Mouse (Mus musculus) kidney, adult 8-10 months (tissue): Measurements from ENCODE around the gene Hist1h2af.
"Not testable (repeated sequence)": the region's sequence is repeated elsewhere in the genome, so short reads cannot be mapped to it uniquely, and the experiment has no call there.

Experiments
- DNase-seq, 2 experiments: peaks; one replicate each; pipeline ENCODE4 v3.0.0; 2022

Hist1h2af gene

DNA sequence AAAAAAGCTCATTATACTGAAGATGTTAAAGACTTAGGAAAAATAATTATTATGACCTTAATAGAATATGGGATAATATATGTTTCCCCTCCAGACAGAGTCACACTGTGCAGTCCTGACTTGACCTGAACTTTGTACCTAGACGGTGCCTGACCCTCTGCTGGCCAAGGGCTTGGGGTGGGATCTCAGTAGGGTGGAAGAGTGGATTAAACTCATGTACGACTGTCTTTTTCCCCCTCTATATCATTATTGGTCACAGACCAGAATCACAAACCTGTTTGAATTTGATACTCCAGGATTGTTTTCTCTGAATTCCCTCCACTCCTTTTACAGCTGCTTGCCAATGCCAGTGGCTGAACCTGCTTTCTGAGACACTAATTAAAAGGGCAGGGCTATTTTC is 27.0 kb downstream of the Hist1h2af start:
- DNase-seq, result not testable (repeated sequence)

DNA sequence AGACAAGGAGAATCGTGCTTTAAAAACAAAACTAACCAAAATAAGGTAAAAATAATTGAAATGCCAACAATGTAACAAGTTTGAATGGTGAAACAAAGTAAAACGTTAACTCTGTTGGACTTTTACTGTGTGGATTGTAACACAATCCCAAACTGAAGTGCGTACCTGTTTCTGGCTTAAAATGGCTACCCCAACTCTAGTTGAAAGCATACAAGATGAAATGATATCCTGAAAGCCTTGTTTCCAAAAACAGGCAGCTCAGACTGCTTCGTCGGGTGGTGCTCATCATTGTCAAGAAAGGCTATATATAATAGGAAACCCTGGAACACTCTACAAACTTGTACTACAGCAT is 27.8 kb downstream of the Hist1h2af start:
- DNase-seq, result not testable (repeated sequence)

DNA sequence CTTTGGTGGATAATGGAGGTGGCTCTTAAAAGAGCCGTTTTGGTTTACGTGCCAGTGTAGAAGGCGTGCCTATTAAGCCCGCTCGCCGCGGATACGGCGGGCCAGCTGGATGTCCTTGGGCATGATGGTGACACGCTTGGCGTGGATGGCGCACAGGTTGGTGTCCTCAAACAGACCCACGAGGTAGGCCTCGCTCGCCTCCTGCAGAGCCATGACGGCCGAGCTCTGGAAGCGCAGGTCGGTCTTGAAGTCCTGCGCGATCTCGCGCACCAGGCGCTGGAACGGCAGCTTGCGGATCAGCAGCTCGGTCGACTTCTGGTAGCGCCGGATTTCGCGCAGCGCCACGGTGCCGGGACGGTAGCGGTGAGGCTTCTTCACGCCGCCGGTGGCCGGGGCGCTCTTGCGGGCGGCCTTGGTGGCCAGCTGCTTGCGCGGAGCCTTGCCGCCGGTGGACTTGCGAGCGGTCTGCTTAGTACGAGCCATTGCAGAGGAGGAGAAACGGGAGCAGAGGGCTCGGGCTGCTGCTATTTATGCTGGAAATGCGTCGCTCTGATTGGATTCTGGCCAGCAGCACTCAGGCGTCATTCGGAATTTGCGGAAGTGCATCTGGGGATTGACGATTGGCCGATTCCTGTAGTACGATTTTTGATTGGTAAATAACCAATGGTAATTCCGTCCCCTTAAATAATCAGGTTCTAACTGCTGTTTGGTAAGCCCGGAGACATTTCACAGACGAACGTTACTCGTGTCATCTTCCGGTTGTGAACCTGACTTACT is 28.4 kb downstream of the Hist1h2af start, which contains the start of gene Hist1h3e:
TSS of gene Hist1h3e (minus strand) at position 487 of the 777 bp plus-strand sequence.
- peak; percentile 86 to 89 for DNase-seq

DNA sequence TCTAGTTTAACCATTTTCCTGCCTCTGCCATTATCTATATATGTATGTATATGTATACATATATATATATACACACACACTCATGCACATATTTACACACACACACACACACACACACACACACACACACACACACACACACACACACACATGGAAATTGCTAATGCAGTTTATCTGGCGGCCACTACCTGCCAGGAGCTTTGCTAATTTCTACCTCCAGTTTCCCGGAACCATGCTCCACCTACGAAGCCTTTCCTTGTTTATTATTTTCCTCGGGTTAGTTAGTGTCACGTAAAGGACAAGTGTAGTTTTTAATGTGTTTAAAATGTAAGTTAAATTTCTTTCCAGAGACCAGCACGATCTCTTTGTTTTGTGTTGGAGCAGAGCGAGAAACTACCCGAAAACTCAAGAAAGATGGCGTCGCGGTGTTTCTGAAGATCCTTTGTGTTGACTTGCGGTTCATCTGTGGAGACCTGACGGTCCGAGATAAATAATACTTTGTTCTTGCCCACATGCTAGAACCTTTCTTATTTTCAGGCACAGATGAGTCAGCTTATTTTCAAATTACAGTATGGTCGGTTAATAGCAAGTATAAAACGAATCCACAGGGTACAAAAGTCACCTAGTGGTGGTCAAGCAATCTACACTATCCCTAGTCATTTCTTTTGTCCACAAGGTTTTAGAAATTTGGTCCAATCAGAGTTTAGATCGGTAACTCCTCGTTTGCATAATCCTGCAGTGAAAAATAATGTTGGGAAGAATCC is 29.2 kb downstream of the Hist1h2af start:
- DNase-seq, result peak in 1 of 2 experiments; percentile 33

DNA sequence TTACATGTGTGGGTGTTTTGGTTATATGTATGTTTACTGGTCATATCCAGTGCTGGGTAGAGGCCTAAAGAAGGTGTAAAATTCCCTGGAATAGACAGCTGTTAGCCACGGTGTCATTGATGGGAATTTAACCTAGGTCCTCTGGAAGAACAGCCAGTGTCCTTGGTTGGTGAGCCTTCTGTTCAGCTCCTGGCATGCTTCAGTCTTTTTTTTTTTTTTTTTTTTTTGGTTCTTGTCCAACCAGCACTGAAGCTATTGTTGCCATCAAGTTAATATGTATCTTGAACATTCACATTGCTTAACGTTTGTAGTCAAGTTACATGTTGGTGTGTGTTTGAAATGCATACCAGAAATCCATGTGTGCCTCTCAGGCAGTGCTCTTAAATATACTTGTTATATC is 30.8 kb downstream of the Hist1h2af start:
- no peak for DNase-seq

DNA sequence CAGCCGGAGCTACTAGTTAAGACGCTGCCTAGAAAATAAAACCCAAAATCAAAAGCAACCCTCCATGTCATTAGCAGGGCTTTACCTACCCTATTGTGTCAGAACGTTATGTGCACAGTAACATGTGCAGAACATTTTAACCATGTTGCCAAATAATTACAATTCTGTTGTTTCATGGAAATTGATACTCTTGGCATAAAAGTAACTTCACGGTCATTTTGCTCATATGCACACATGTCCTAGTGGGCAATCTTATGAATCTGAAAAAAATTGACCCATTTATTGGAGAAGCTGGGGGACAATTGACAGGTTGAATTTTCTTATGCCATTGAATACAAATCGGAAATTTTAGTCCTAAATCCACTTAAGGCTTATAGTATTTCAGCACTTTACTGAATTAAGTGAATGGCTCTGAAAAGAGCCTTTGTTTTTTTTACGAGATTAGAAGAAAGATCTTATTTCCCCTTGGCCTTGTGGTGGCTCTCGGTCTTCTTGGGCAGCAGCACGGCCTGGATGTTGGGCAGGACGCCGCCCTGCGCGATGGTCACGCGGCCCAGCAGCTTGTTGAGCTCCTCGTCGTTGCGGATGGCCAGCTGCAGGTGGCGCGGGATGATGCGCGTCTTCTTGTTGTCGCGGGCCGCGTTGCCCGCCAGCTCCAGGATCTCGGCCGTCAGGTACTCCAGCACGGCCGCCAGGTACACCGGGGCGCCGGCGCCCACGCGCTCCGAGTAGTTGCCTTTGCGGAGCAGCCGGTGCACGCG is 36.7 kb downstream of the Hist1h2af start:
- not testable (repeated sequence) for DNase-seq

DNA sequence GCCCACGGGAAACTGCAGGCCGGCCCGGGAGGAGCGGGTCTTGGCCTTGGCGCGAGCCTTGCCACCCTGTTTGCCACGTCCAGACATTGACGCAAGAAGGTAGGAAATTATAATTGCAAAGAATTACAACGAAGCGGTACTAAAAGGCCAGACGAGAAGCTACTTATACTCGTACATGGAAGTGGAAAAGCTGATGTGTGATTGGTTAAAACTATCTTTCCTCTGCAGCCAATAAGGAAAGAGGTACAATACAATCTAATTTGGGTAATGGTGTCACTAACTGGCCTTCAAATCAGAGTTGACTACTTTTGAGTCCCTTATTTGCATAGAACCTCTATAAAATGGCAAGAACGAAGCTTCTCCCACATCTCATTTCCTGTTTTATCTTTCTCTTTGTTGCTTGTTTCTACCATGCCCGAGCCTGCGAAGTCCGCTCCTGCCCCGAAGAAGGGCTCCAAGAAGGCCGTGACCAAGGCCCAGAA is 37.4 kb downstream of the Hist1h2af start, which contains the start of the genes Hist1h2ae and Hist1h2bg:
TSS of gene Hist1h2ae (minus strand) at position 199 of the 482 bp plus-strand sequence.
TSS of gene Hist1h2bg (plus strand) at position 375 of the 482 bp plus-strand sequence.
- DNase-seq, result peak; percentile 26 to 75

DNA sequence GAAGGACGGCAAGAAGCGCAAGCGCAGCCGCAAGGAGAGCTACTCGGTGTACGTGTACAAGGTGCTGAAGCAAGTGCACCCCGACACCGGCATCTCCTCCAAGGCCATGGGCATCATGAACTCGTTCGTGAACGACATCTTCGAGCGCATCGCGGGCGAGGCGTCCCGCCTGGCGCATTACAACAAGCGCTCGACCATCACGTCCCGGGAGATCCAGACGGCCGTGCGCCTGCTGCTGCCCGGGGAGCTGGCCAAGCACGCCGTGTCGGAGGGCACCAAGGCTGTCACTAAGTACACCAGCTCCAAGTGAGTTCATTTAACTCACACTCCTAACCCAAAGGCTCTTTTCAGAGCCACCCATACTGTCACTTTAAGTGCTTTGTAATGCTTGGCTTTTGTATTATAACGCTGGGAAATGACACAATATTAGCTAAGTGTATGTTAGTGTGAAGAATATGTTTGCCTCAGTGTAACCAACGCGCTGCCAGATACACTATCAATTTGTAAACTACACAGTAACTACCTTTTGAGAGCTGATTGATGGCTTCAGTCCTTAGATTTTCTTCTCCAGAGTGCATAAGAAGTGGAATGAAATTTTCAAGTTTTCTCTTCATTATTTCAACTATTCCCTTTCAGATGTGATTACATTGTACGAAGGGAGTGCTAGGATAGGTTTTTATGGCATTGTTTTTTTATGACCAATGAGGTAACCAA is 38.0 kb downstream of the Hist1h2af start:
- DNase-seq, result not testable (repeated sequence)

DNA sequence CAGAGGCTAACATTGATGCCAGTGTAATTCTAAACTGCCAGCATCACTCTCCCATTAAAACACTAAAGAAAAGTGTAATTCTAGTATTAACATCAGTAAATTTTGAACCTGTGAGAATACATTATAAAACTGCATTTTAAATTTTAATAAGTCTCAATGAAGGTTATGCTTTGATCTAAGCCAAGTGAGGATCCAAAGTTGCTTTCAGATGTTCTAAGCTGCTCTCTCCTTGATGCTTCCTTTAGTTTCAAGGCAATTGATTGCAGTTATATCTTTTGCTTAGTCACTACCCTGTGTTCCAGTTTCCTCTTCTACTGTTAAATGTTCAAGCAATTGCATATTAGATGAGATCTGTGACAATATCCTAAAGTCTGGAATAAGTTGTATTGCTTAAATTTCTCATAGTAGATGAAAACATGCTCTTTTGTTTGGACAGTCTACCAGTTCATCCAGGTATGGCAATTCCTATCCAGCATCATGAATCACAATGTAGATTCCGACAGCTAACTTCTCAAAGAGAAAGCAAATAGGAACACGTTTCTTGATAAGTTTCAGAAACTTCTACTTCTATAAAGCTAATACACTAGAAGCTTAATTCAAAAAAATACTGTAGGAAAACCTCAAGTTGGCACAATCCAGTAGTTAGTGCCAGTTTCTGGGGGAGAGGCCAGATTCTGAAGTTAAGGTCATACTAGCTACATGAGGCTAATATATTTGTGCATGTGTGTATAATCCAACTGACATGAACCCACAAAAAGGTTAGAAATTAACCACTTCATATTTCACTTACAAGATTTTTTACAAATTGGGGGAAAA is 38.7 kb downstream of the Hist1h2af start:
- DNase-seq, result no peak

DNA sequence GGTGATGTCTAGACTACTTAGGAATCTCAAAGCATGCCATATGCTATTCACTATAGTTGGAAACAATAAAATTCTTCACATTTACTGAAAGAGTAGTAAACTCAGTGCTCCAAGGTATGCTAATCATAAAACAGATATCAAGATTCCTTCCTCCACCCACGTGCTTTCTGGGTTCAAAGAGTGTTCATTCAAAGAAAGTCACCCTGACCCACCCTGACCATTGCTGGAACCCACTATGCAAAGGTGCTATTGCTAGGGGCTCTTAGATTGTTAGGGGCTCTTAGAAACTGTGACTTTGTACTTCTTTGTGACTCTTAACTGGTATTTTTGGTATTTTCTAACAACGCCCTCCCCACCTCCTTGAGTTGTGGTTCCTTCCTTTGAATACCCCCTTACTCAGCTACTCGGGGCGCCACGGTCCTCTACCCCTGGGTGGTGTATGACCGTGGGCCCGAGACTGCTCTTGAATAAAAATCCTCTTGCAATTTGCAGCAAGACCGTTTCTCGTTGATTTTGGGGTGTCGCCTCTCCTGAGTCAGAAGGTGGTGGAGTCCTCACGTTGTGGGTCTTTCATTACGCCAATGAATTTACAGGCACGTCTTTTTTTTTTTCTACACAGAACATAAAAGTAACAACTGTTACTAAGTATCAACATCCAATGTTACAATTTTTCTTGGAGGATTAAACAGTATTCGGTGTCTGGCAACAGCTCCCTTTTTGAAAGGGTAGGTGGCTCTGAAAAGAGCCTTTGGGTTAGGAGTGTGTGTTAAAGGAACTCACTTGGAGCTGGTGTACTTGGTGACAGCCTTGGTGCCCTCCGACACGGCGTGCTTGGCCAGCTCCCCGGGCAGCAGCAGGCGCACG is 39.6 kb downstream of the Hist1h2af start:
- DNase-seq, result not testable (repeated sequence)

DNA sequence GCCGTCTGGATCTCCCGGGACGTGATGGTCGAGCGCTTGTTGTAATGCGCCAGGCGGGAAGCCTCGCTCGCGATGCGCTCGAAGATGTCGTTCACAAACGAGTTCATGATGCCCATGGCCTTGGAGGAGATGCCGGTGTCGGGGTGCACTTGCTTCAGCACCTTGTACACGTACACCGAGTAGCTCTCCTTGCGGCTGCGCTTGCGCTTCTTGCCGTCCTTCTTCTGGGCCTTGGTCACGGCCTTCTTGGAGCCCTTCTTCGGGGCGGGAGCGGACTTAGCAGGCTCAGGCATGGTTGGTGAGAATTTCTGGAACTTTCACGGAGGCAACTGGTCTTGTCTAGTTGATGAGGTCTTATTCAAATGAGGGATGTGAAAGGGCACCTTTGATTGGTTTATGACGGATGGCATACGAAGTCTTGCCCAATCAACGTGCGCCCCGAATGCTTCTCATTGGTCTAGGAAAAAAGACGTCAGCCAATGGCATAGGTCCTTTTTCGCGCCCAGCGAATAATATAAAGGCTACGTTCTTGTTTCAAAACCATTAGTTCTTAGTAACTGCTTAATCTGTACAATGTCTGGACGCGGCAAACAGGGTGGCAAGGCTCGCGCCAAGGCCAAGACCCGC is 40.3 kb downstream of the Hist1h2af start, which contains the start of the genes Hist1h2bf and Hist1h2ad:
TSS of gene Hist1h2bf (minus strand) at position 299 of the 627 bp plus-strand sequence.
TSS of gene Hist1h2ad (plus strand) at position 484 of the 627 bp plus-strand sequence.
- peak; percentile 68 to 71 for DNase-seq

DNA sequence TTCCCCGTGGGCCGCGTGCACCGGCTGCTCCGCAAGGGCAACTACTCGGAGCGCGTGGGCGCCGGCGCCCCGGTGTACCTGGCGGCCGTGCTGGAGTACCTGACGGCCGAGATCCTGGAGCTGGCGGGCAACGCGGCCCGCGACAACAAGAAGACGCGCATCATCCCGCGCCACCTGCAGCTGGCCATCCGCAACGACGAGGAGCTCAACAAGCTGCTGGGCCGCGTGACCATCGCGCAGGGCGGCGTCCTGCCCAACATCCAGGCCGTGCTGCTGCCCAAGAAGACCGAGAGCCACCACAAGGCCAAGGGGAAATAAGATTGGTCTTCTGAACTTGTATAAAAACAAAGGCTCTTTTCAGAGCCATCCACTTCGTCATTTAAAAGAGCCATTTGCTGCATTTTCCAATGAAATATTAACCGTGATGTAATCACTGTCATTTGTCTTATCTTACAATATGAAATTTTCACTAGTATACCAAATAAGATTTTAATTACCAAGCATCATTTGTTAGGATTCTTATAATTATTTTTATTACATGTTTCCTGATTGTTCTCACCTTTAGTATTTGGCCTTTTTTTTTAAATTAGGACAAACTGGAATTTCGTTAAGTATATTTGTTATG is 41.0 kb downstream of the Hist1h2af start:
- DNase-seq, result not testable (repeated sequence)

DNA sequence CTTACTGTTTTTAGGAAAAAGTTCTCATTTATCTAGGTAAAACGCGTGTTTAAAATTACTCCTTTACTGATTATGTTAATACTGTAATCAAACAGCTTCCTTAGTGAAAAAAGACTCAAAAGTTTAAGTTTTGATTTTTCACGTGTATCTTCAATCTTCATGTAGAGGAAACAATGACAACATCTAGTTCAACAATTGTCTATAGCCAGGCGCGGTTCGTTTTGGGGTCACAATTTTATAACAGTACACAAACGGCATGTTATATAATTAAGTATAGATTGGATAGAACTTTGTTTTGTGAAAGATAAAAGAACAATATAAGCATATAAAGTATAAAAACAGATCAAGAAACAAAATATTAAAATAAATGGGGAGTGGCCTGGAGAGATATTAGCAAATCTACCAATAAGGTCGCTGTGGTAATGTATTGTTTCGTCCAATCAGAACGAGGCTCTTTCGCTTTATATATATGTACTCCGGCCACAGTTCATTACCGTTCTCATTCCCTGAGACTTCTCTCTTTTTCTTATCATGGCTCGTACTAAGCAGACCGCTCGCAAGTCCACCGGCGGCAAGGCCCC is 41.7 kb downstream of the Hist1h2af start, which contains the start of gene Hist1h3d:
TSS of gene Hist1h3d (plus strand) at position 493 of the 581 bp plus-strand sequence.
- no peak for DNase-seq

DNA sequence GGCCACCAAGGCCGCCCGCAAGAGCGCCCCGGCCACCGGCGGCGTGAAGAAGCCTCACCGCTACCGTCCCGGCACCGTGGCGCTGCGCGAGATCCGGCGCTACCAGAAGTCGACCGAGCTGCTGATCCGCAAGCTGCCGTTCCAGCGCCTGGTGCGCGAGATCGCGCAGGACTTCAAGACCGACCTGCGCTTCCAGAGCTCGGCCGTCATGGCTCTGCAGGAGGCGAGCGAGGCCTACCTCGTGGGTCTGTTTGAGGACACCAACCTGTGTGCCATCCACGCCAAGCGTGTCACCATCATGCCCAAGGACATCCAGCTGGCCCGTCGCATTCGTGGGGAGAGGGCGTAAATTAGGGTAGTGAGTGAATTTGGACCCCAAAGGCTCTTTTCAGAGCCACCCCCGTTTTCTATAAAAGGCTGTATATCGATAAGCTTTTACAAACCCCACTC is 42.2 kb downstream of the Hist1h2af start:
- DNase-seq, result not testable (repeated sequence)

DNA sequence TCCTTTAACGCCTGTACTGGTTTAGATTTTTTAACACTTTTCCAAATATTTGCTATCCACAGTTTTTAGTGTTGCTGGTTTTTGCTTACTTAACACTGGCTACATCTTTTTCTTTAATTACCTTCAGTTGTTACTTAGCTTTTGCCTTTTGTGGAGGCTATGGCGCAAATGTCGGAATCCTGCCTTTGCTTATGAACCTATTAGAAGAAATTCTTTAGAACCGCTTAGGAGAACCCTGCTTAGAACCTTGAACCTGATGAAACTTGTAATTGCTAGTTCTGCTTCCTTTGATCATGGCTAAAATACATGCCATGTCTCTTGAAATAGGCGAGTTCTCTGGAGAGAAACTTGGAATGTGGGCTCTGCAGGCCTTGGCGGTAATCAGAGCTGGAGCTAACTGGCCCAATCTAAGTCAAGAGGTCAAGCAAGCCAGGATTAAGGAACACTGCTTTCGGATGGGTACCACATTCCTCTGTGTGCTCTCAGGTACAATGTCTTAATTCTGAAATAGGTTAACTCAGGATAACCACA is 42.7 kb downstream of the Hist1h2af start:
- no peak for DNase-seq

DNA sequence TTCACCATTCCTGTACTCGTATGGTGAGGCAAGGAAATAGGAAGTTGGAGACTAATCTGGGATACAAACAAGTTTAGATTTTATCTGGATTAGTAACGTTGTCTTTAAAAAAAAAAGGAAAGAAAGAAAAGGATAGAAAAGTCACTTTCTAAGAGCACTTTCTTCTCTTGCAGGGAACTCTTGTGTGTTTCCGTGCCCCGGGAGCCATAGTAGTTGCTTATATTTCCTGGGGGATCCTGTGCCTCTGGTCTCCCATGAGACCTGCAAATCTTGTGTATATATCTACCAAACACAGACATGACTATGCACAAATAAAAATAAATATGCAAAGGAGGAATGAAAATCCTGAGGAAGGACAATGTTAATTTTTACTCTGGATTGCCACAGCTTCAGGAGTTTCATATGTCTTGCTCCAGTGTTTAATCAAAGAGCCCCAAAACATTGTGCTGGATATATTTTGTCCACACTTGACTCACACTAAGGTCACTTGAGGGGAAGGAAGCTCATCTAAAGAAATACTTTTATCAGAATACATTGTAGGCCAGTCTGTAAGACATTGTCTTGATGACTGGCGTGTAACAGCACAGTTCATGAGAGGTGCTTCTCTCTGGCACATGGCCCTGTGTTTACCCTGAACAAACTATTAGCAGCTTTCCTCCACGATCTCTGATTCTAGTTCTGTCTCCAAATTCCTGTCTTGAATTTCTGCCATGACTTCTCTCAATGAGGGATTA is 43.4 kb downstream of the Hist1h2af start:
- DNase-seq, result no peak

DNA sequence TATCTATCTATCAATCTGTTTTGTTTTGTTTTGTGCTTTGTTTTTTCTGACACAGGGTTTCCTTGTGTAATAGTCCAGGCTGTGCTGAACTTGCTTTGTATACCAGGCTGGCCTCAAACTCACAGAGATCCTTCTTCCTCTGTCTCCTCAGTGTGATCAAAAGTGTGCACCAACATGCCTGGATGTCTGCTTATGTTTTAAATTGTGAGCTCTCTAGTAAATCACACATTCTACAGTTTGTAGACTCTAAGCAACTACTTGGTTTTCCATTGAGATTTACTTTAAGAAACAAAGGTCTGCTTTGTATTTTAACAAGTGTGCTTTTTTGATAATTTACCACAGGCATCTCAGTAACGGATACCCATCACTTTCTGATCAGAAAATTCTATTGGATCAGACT is 44.1 kb downstream of the Hist1h2af start:
- DNase-seq, result no peak
